Mouse (Mus musculus): Measurements from ENCODE around the gene Gm42372. TPM values are rescaled to one million over a fixed set of nuclear protein-coding genes. Genes with fewer than 3 reads are reported as not detected.

Gene Gm42372
- total and polyA plus RNA-seq, 3 experiments = 0.42 TPM; not detected in 2

DNA sequence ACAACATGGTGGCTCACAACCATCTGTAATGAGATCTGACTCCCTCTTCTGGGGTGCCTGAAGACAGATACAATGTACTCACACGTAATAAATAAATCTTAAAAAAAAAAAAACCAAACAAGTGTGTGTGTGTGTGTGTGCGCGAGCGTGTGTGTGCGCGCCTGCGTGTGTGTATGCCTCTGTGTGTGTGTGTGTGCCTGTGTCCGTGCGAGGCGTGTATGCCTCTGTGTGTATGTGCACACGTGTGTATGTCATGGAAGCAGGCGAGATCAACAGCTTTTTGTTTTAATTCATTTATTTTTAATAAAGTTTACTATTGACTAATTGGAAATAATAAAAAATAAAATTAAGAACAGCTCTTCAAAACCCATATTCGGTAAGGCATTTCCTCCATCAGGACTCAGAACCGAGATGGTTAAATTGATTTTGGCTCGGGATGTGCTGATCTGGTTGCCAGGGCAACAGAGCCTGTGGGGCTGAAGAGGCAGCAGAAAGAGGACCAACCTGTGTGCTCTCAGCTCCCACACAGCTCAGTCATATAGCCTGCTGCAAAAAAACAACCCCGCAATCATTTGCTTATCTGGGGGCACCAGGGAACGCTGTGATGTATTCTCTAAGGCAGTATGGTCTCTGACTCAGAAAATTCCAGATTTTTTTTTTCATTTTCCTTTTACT, 44.6 kb upstream of the Gm42372 start:
- Histone ChIP-seq H3K36me3 (ENCODE audit: control insufficient read depth in 1 of 2, insufficient read depth in 2 of 2, low read length in 2 of 2) (no peaks in the 10 kb centered on the region), H3K9ac (ENCODE audit: control insufficient read depth, low read depth, low read length, poor library complexity, severe bottlenecking) (no peak overlapping the region), H3K27me3 (ENCODE audit: control insufficient read depth in 1 of 2, insufficient read depth in 2 of 2, low read length in 2 of 2) (no peaks in the 10 kb centered on the region), H3K4me3 (ENCODE audit: control insufficient read depth in 1 of 2, insufficient read depth in 1 of 2, low read depth in 2 of 2, low read length in 2 of 2) (no peak overlapping the region), H3K27ac (ENCODE audit: control insufficient read depth, low read depth, low read length) (no peak overlapping the region), H3K9me3 (replicated peaks; ENCODE audit: insufficient read depth, low read length) (no peaks in the 10 kb centered on the region), H3K4me1 (ENCODE audit: control insufficient read depth in 1 of 2, insufficient read depth in 2 of 2, low read length in 2 of 2) (no peaks in the 10 kb centered on the region), H3K79me2 (ENCODE audit: control insufficient read depth, insufficient read depth, low read length, poor library complexity) (no peaks in the 10 kb centered on the region)
- TF ChIP-seq CHD2 (IDR thresholded peaks at IDR 0.05; ENCODE audit: low read length) = no peak
- TF ChIP-seq POLR2AphosphoS2 (IDR thresholded peaks at IDR 0.05; ENCODE audit: low read length) = no peak
- TF ChIP-seq NRF1 (IDR thresholded peaks at IDR 0.05; ENCODE audit: insufficient read depth, low read depth, low read length, poor library complexity, severe bottlenecking) = no peak
- TF ChIP-seq E2F4 (IDR thresholded peaks at IDR 0.05; ENCODE audit: borderline replicate concordance, low read depth, low read length) = no peak
- TF ChIP-seq RAD21 (IDR thresholded peaks at IDR 0.05; ENCODE audit: low read depth, low read length) = no peak
- TF ChIP-seq HCFC1 (IDR thresholded peaks at IDR 0.05; ENCODE audit: low read depth, low read length) = no peak
- TF ChIP-seq MYB (IDR thresholded peaks at IDR 0.05; ENCODE audit: low read depth, low read length) = no peak
- no peak for TF ChIP-seq MEF2A (IDR thresholded peaks at IDR 0.05; ENCODE audit: extremely low read depth, insufficient replicate concordance, low read depth, low read length, poor library complexity, severe bottlenecking)
- no peak for TF ChIP-seq KAT2A (conservative IDR thresholded peaks at IDR 0.05; ENCODE audit: low read depth, low read length)
- TF ChIP-seq TBP (IDR thresholded peaks at IDR 0.05; ENCODE audit: low read depth, low read length) = no peak
- TF ChIP-seq NELFE (IDR thresholded peaks at IDR 0.05; ENCODE audit: low read depth, low read length) = no peak
- TF ChIP-seq BHLHE40 (IDR thresholded peaks at IDR 0.05; ENCODE audit: borderline replicate concordance, low read depth, low read length) = no peak
- no peak for TF ChIP-seq POLR2A (IDR thresholded peaks at IDR 0.05; ENCODE audit: control insufficient read depth in 1 of 2, insufficient read depth in 1 of 2, low read depth in 1 of 2, low read length in 2 of 2, poor library complexity in 1 of 2)
- TF ChIP-seq POLR2AphosphoS5 (IDR thresholded peaks at IDR 0.05; ENCODE audit: borderline replicate concordance, low read depth, low read length) = no peak
- no peak for TF ChIP-seq SIN3A (IDR thresholded peaks at IDR 0.05; ENCODE audit: low read length)
- no peak for TF ChIP-seq TAL1 (IDR thresholded peaks at IDR 0.05; ENCODE audit: low read length)
- no peak for DNase-seq (ENCODE audit: low read depth, low spot score)

DNA sequence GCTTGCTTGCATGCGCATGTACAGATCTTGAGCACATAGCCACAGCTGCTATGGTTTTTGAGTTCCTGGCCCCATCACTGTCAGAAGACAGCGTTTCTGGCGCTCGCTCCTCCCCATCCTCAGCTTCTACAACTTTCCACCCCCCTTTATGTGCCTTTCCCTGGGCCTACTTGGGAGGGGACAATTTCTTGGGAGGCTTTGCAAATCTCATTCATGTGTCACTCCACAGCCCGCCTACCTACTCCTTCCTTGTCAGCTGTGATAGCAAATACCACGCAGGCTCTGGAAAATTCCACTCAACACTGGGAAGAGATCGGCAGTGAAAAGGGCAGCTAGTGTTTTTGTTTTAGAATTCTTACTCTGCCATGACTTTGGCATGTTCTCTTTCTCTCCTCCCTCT, 42.6 kb upstream of the Gm42372 start:
- Histone ChIP-seq H3K36me3 (ENCODE audit: control insufficient read depth in 1 of 2, insufficient read depth in 2 of 2, low read length in 2 of 2) (no peaks in the 10 kb centered on the region), H3K4me3 (ENCODE audit: control insufficient read depth in 1 of 2, insufficient read depth in 1 of 2, low read depth in 2 of 2, low read length in 2 of 2) (no peak overlapping the region), H3K27ac (ENCODE audit: control insufficient read depth, low read depth, low read length) (no peak overlapping the region), H3K9ac (ENCODE audit: control insufficient read depth, low read depth, low read length, poor library complexity, severe bottlenecking) (no peak overlapping the region), H3K4me1 (ENCODE audit: control insufficient read depth in 1 of 2, insufficient read depth in 2 of 2, low read length in 2 of 2) (no peaks in the 10 kb centered on the region), H3K9me3 (replicated peaks; ENCODE audit: insufficient read depth, low read length) (no peaks in the 10 kb centered on the region), H3K27me3 (ENCODE audit: control insufficient read depth in 1 of 2, insufficient read depth in 2 of 2, low read length in 2 of 2) (no peaks in the 10 kb centered on the region), H3K79me2 (ENCODE audit: control insufficient read depth, insufficient read depth, low read length, poor library complexity) (no peaks in the 10 kb centered on the region)
- no peak for TF ChIP-seq NRF1 (IDR thresholded peaks at IDR 0.05; ENCODE audit: insufficient read depth, low read depth, low read length, poor library complexity, severe bottlenecking)
- TF ChIP-seq SIN3A (IDR thresholded peaks at IDR 0.05; ENCODE audit: low read length) = no peak
- no peak for TF ChIP-seq TAL1 (IDR thresholded peaks at IDR 0.05; ENCODE audit: low read length)
- TF ChIP-seq MAZ (IDR thresholded peaks at IDR 0.05; ENCODE audit: low read depth, low read length) = no peak
- TF ChIP-seq USF1 (IDR thresholded peaks at IDR 0.05; ENCODE audit: low read depth, low read length) = no peak
- no peak for TF ChIP-seq MAFK (IDR thresholded peaks at IDR 0.05; ENCODE audit: borderline replicate concordance, low read depth, low read length)
- no peak for TF ChIP-seq POLR2A (IDR thresholded peaks at IDR 0.05; ENCODE audit: control insufficient read depth in 1 of 2, insufficient read depth in 1 of 2, low read depth in 1 of 2, low read length in 2 of 2, poor library complexity in 1 of 2)
- TF ChIP-seq MXI1 (IDR thresholded peaks at IDR 0.05; ENCODE audit: low read depth, low read length) = no peak
- no peak for TF ChIP-seq MEF2A (IDR thresholded peaks at IDR 0.05; ENCODE audit: extremely low read depth, insufficient replicate concordance, low read depth, low read length, poor library complexity, severe bottlenecking)
- TF ChIP-seq HCFC1 (IDR thresholded peaks at IDR 0.05; ENCODE audit: low read depth, low read length) = no peak
- DNase-seq (ENCODE audit: low read depth, low spot score) = no peak

Data from MEL (cell line).